ENCODE assay signal across 24 mouse cellular contexts in the genomic region with DNA sequence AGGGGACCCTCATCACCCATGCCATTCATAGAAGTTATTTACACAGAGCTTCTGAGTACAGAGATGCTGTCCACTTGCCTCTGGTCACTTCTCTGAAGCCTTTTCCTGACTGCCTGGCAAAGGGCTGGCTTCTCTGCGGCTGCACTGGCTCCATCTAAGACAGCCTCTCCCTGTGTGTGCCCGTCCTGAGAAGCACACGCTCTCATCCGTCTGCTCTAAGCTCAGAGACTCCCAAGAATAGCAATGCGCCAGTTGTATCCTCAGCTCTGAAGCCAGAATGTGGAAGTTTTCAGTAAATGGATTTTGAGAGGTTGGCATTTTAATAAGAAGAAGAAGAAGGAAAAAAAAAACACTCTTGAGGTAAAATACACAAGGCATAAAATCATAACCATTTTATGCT. TPM values are rescaled to one million over a fixed set of nuclear protein-coding genes. Genes with fewer than 3 reads are reported as not detected.
DNase-seq lines count a peak whose midpoint lies in the region.
"Had no signal": no experiment of that assay in that cellular context is flagged by ENCODE, and none has a peak within 500 bp of the region (broad histone marks: within the 10 kb centered on the region; RNA-seq: fewer than 3 reads in every experiment).

No protein-coding gene starts in this region.

- no peak overlapping the region for H3K27ac ChIP-seq in heart, embryonic 10.5 days
- H3K27ac ChIP-seq: embryonic facial prominence, embryonic 13.5 days; forebrain, embryonic 10.5 days; gastrocnemius, adult 2 months; hindbrain, embryonic 13.5 days; limb, embryonic 12.5 days; liver, embryonic 15.5 days had no signal

- no peaks in the 10 kb centered on the region for H3K36me3 ChIP-seq in heart, embryonic 10.5 days
- H3K36me3 ChIP-seq: embryonic facial prominence, embryonic 13.5 days; forebrain, embryonic 10.5 days; hindbrain, embryonic 13.5 days; limb, embryonic 12.5 days; liver, embryonic 15.5 days had no signal

- intact Hi-C loops in heart, postnatal 14 days (cut with DNase I), result no loop called here

- H3K4me3 ChIP-seq in heart, embryonic 10.5 days, result no peak overlapping the region
- H3K4me3 ChIP-seq: embryonic facial prominence, embryonic 13.5 days; forebrain, embryonic 10.5 days; gastrocnemius, adult 2 months; hindbrain, embryonic 13.5 days; limb, embryonic 12.5 days; liver, embryonic 15.5 days had no signal

- H3K4me1 ChIP-seq in heart, embryonic 10.5 days, result no peaks in the 10 kb centered on the region
- H3K4me1 ChIP-seq: embryonic facial prominence, embryonic 13.5 days; forebrain, embryonic 10.5 days; hindbrain, embryonic 13.5 days; limb, embryonic 12.5 days; liver, embryonic 15.5 days had no signal

- 88% methylated on average over 5 of the region's 5 CpGs for WGBS in heart, embryonic 10.5 days

- H3K27me3 ChIP-seq in heart, embryonic 10.5 days (ENCODE audit: insufficient read depth, poor library complexity, severe bottlenecking), result peaks cover 4% of the 10 kb centered on the region; the same call in 1 of the 2 replicates
- H3K27me3 ChIP-seq: embryonic facial prominence, embryonic 13.5 days; hindbrain, embryonic 13.5 days; limb, embryonic 12.5 days; liver, embryonic 15.5 days had no signal

- peak; percentile 31 for DNase-seq in heart, adult 11 months
- no peak for DNase-seq in heart, postnatal 14 days
- peak; percentile 39 for DNase-seq in right cerebral cortex, adult 18-20 months
- no peak for DNase-seq in right cerebral cortex, adult 2 months (ENCODE audit: low spot score in 2 of 2)
- DNase-seq in right cerebral cortex, postnatal 25 days, result peak; percentile 39
- DNase-seq in heart, embryonic 10.5 days (ENCODE audit: low spot score), result no peak
- no peak for DNase-seq in gastrocnemius, postnatal 4 days (ENCODE audit: low spot score in 2 of 2)
- DNase-seq: adrenal gland, postnatal 14 days; cerebellum, adult 11-12 months; cerebellum, adult 9-11 months; gastrocnemius, adult 2 months; kidney, adult 9 months; midbrain, embryonic 14.5 days; spleen, adult 18-20 months; thymus, adult 2 months; thymus, postnatal 36 days had no signal

- peaks cover 3% of the 10 kb centered on the region; the same call in 1 of the 2 replicates for H3K9me3 ChIP-seq in heart, embryonic 10.5 days
- H3K9me3 ChIP-seq: embryonic facial prominence, embryonic 13.5 days; forebrain, embryonic 10.5 days; limb, embryonic 12.5 days; liver, embryonic 15.5 days had no signal

RNA-seq across cellular contexts. Expression of gene Ptpn20, which starts 56.2 kb away (rescaled TPM):
- total RNA-seq in heart, postnatal 14 days (2021), result not detected
- polyA plus RNA-seq in heart, embryonic 10.5 days (2016; fragmentation: Nextera tagmentation; extraction: Ambion mirVana), result 0.14 and 0.23 TPM in 2 replicates
- not detected for total RNA-seq in gastrocnemius, postnatal 4 days (2021)
- total RNA-seq: adrenal gland, postnatal 14 days; gastrocnemius, adult 2 months; liver, adult 2 months had no signal
- polyA plus RNA-seq: CD4-positive, CD25-positive, alpha-beta regulatory T cell, adult 4 months; embryonic facial prominence, embryonic 13.5 days; forebrain, embryonic 10.5 days; large intestine, adult 2 months; limb, embryonic 12.5 days; liver, adult 2 months; thymus, adult 2 months had no signal

Comparison
In these comparisons a context has a peak if more than half of its experiments do, and no peak if none do; other contexts are left out.
1. DNase-seq: peak in heart, adult 11 months (single experiment), right cerebral cortex, adult 18-20 months (single experiment) and right cerebral cortex, postnatal 25 days (single experiment); none in heart, postnatal 14 days (0 of 2), right cerebral cortex, adult 2 months (0 of 2), heart, embryonic 10.5 days (single experiment) and gastrocnemius, postnatal 4 days (0 of 2).